Mouse (Mus musculus) thymus, postnatal 10 days (tissue): ENCODE data around the gene Tnfrsf12a.

Experiments used
- DNase-seq, 2 experiments: peaks; one replicate each; pipeline ENCODE4 v3.0.0; 2021; ENCODE audit warnings: low spot score in 2 of 2

The Tnfrsf12a gene

DNA sequence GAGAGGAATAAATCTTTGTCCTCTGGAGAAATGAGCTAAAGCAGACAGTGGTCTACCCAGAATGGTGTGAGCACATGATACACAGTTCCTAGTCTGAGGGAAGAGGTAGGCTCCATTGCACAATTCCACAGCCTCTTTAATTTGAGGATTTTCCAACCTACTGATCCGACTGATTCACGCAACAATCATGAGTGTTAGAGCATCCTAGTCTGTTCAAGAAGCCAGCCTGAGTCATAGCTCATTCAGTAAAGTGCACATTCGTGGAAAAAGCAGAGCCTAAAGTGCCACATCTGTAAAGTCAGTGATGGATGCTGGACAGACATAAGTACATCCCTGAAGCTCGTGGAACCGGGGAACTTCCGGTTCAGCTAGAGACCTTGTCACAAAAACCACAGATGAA, 25.9 kb downstream of the Tnfrsf12a start:
- no peak for DNase-seq

DNA sequence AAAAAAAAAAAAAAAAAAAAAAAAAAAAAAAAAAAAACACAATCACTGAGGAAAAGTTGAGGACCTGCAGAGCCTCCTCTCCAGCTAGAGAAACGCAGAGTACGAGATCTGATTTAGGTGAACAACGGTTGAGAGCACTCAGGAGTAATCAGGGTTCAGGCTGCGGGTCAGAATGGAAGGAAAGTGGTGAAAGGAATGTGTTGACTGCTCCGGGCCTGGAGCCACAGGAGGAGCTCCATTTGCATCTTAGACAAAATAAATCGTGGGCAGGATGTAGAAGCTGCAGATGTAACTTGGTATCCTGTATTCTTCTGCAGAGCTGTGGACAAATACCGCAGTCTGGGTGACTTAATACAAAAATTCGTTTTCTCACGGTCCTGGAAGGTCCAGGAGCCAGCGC, 31.4 kb downstream of the Tnfrsf12a start:
- DNase-seq: no peak

DNA sequence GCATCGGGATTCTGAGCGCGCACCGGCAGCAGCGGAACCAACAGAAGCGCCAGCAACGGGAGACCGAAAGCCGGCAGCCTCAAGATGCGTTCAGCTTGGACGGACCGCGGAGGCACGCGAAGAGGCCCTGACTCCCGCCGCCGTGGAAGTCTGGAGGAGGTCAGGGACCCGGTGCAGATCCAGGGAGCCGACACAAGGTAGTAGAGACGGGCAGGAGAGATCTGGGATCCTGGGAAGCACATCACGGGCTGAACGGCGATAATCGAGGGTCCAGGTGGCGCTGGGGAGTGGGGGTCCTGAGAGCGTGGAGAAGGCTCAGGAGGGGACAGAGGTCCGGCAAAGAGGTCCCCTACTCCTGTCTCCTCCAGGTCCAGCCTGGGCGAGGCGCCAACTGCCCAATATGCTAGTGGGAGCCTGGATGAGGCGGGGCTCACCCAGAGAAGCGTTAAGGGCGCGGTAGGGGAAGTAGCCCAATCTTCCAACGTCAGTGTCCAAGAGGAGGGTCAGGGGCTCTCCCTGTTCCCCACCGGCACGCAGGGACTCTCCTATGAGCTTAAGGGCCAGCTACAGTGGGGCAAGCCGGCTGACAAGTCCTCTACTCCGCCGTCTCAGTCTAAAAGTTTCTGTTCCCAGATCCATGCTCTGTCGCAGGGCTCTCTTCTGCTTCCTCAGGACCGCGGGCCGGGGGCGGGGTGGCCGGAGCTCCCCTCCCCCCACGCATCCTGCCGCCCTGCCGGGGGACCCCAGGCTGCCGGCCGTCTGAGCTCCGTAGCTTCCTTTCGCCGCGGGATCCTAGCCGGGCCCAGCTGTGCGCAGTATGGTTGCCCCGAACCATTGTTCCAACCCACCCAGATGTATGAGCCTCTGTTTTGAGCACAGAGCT, 32.4 kb downstream of the Tnfrsf12a start, which contains the start of gene Mmp25:
Gene Mmp25 (minus strand): TSS at position 665 of the 883 bp plus-strand sequence.
- no peak for DNase-seq

DNA sequence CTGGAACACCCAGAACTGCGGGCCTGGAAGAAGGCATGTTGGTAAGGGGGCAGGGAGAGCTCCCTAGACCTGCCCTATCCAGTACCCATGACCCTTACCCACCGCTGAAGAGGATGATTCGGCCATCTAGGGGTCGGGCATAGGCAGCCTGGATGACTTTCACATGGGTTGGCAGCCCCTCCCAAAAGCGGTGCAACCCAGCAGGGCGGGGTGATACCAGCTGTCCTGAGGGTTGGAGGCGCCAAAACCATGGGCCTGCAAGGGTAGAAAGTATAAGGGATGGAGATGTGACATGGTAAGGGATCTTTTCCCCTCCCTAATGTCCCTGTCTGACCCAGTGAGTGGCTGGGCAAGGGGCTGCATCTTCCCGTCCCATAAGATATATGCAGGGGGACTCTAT, 46.0 kb downstream of the Tnfrsf12a start:
- DNase-seq: no peak

DNA sequence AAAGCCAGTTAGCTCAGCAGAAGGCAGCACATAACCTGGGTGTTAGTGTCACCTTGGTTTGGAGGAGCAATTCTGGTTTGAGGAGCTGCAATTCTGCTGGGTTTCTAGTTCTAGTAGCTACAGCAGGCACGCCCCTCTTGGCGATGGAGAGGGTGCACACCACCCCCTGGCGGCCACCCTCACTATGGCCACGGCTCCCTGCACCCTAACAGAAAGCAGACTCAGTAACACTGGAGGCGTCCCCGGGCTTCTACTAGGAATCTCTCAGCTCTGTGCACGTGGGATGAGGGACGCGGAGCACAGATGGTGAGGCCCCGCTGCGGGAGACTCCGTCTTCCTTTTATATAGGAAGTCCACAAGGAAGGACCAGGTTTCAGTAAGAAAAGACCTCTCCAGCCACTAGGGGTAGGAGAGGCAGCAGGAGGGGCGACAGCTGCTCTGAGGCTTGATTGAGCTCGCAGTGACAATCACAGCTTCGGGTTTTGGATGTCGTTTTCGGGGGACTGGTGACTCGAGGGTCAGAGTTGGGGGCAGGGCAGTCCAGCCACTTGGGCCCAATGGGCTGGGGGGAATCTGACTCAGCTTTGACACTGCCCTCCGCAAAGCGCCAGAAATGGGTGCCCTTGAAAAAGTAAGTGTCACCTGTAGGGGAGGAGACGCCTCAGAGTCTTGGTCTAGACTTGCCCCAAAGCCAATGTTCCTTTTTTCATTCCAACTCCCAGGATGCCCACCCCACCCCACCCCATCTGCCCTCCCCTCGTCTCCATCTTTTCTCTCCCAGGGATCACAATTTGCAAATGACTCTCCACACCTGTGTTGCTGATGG, 46.9 kb downstream of the Tnfrsf12a start:
- DNase-seq: peak; percentile 57 to 86

DNA sequence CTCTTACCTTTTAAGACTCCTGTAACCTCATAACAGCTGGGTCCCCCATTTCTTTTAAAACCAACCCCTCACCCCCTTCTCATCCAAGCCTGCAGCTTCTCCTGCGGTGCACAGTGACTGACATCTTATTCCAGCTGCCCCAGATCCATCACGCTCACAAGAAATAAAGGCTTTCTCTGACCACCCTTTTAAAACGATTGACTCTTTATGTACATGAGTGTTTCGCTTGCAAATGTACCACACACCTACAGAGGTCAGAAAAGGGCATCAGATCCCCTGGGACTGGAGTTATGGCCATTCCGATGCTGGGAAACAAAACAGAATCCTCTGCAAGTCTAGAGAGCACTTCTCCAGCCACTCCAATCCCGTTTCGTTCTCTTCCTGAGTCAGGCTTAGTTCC, 49.5 kb downstream of the Tnfrsf12a start:
- no peak for DNase-seq
